Mouse (Mus musculus) lung, embryonic 15.5 days (tissue): Measurements from ENCODE around the gene Amz1. TPM values are rescaled to one million over a fixed set of nuclear protein-coding genes. Genes with fewer than 3 reads are reported as not detected.

Source experiments
- ATAC-seq: fragments of 200-750 bp; cut with Nextera tagmentation; 2 replicates; pipeline ENCODE4 v1.8.0; 2017; ENCODE audit warnings: moderate number of reproducible peaks, borderline replicate concordance; ENCODE audit not compliant: low FRiP score, low TSS enrichment; ENCODE audit errors: extremely low read depth
- H3K27ac ChIP-seq: fragments of 300-500 bp; sonication (generic); 2 replicates; pipeline ENCODE4 v1.5.1; 2015; ENCODE audit warnings: moderate library complexity, mild to moderate bottlenecking, inconsistent platforms
- H3K27me3 ChIP-seq: fragments of 300-500 bp; sonication (generic); 2 replicates; pipeline ENCODE4 v1.6.1; 2015; ENCODE audit warnings: inconsistent platforms
- H3K36me3 ChIP-seq: fragments of 300-500 bp; sonication (generic); 2 replicates; pipeline ENCODE4 v1.6.1; 2015; ENCODE audit warnings: inconsistent platforms
- H3K4me1 ChIP-seq: fragments of 300-500 bp; sonication (generic); 2 replicates; pipeline ENCODE4 v1.6.1; 2015; ENCODE audit warnings: inconsistent platforms
- H3K4me2 ChIP-seq: fragments of 300-500 bp; sonication (generic); 2 replicates; pipeline ENCODE4 v1.6.1; 2015; ENCODE audit warnings: inconsistent platforms, mild to moderate bottlenecking, moderate library complexity
- H3K4me3 ChIP-seq: fragments of 300-500 bp; sonication (generic); 2 replicates; pipeline ENCODE4 v1.5.1; 2015; ENCODE audit warnings: mild to moderate bottlenecking, inconsistent platforms
- H3K9ac ChIP-seq: fragments of 300-500 bp; sonication (generic); 2 replicates; pipeline ENCODE4 v1.6.1; 2015; ENCODE audit warnings: inconsistent platforms
- H3K9me3 ChIP-seq: fragments of 300-500 bp; sonication (generic); 2 replicates; pipeline ENCODE4 v1.6.1; 2016; ENCODE audit warnings: inconsistent platforms
- WGBS: fragments of 180-500 bp; shearing (Covaris S2); methylation state at CpG from one replicate; pipeline ENCODE4 v1.1.7; 2015; 5-methylcytosine and 5-hydroxymethylcytosine counted together
- polyA plus RNA-seq: library from polyadenylated mRNA; unstranded; fragments of >200 nt; fragmentation: Nextera tagmentation; extraction: Ambion mirVana; gene quantifications from 2 replicates; pipeline ENCODE4 v1.2.1, GENCODE M21; 2015

Amz1 gene
- polyA plus RNA-seq, 1 experiment from 2014 or later = 1.3 TPM

- no peak overlapping the region for H3K9ac ChIP-seq
- no peak overlapping the region for H3K27ac ChIP-seq
- H3K4me2 ChIP-seq = no peak overlapping the region
- no peaks in the 10 kb centered on the region for H3K27me3 ChIP-seq
- WGBS = 75% methylated on average over 17 of the region's 17 CpGs
- ATAC-seq = no peak
- H3K4me3 ChIP-seq = no peak overlapping the region
- H3K9me3 ChIP-seq = no peaks in the 10 kb centered on the region
- H3K36me3 ChIP-seq = no peaks in the 10 kb centered on the region
- H3K4me1 ChIP-seq = no peaks in the 10 kb centered on the region
Measured at GRCm38 (mm10) chr5:140726946-140727740, 3.2 kb downstream of the Amz1 start.

- no peak for ATAC-seq
- Histone ChIP-seq H3K36me3 (no peaks in the 10 kb centered on the region), H3K27me3 (peaks cover 17% of the 10 kb centered on the region), H3K4me2 (no peak overlapping the region), H3K4me3 (no peak overlapping the region), H3K27ac (no peak overlapping the region), H3K4me1 (peaks cover 6% of the 10 kb centered on the region), H3K9ac (no peak overlapping the region), H3K9me3 (no peaks in the 10 kb centered on the region)
- WGBS = 80% methylated on average over 11 of the region's 11 CpGs
Measured at GRCm38 (mm10) chr5:140731040-140731797, 7.3 kb downstream of the Amz1 start.

- Histone ChIP-seq H3K9me3 (no peaks in the 10 kb centered on the region), H3K9ac (no peak overlapping the region), H3K36me3 (no peaks in the 10 kb centered on the region), H3K4me2 (no peak overlapping the region), H3K4me3 (no peak overlapping the region), H3K27ac (no peak overlapping the region), H3K4me1 (peaks cover 6% of the 10 kb centered on the region), H3K27me3 (peaks cover 27% of the 10 kb centered on the region)
- WGBS = 64% methylated on average over 4 of the region's 4 CpGs
- ATAC-seq = no peak
Measured at GRCm38 (mm10) chr5:140732195-140732594, 8.3 kb downstream of the Amz1 start.

- Histone ChIP-seq H3K27ac (0 out of 2 replicates have a peak overlapping the region, but pooled peaks have one; percentile 11), H3K27me3 (peaks cover 27% of the 10 kb centered on the region), H3K36me3 (no peaks in the 10 kb centered on the region), H3K9me3 (no peaks in the 10 kb centered on the region), H3K4me2 (no peak overlapping the region), H3K4me3 (no peak overlapping the region), H3K9ac (no peak overlapping the region), H3K4me1 (peaks cover 6% of the 10 kb centered on the region)
- WGBS = 49% methylated on average over 3 of the region's 3 CpGs
- ATAC-seq = no peak
Measured at GRCm38 (mm10) chr5:140733336-140733735, 9.4 kb downstream of the Amz1 start.

- H3K36me3 ChIP-seq = no peaks in the 10 kb centered on the region
- H3K9ac ChIP-seq = peak overlapping the region; percentile 11; the same call in 1 of the 2 replicates
- H3K27ac ChIP-seq = no peak overlapping the region
- ATAC-seq = peak; percentile 24; the same call in 1 of the 2 replicates
- H3K4me2 ChIP-seq = peak overlapping the region; percentile 65
- H3K9me3 ChIP-seq = no peaks in the 10 kb centered on the region
- 2% methylated on average over 18 of the region's 22 CpGs for WGBS
- H3K4me1 ChIP-seq = peaks cover 6% of the 10 kb centered on the region
- H3K27me3 ChIP-seq = peaks cover 27% of the 10 kb centered on the region
- H3K4me3 ChIP-seq = peak overlapping the region; percentile 29
Measured at GRCm38 (mm10) chr5:140735297-140735696, 11.4 kb downstream of the Amz1 start.

- H3K27ac ChIP-seq = no peak overlapping the region
- no peaks in the 10 kb centered on the region for H3K36me3 ChIP-seq
- 19% methylated on average over 11 of the region's 13 CpGs for WGBS
- H3K9ac ChIP-seq = no peak overlapping the region
- H3K4me2 ChIP-seq = peak overlapping the region; percentile 65
- no peak for ATAC-seq
- peaks cover 6% of the 10 kb centered on the region for H3K4me1 ChIP-seq
- H3K27me3 ChIP-seq = peaks cover 27% of the 10 kb centered on the region
- no peak overlapping the region for H3K4me3 ChIP-seq
- no peaks in the 10 kb centered on the region for H3K9me3 ChIP-seq
Measured at GRCm38 (mm10) chr5:140736166-140736565, 12.2 kb downstream of the Amz1 start.

- H3K4me1 ChIP-seq = peaks cover 6% of the 10 kb centered on the region
- H3K27me3 ChIP-seq = peaks cover 24% of the 10 kb centered on the region
- H3K36me3 ChIP-seq = no peaks in the 10 kb centered on the region
- no peak overlapping the region for H3K9ac ChIP-seq
- H3K4me2 ChIP-seq = no peak overlapping the region
- H3K27ac ChIP-seq = no peak overlapping the region
- H3K9me3 ChIP-seq = no peaks in the 10 kb centered on the region
- WGBS = 73% methylated on average over 12 of the region's 12 CpGs
- no peak for ATAC-seq
- H3K4me3 ChIP-seq = no peak overlapping the region
Measured at GRCm38 (mm10) chr5:140739813-140740212, 15.9 kb downstream of the Amz1 start.

- H3K4me2 ChIP-seq = no peak overlapping the region
- H3K9me3 ChIP-seq = no peaks in the 10 kb centered on the region
- no peak overlapping the region for H3K4me3 ChIP-seq
- no peak overlapping the region for H3K9ac ChIP-seq
- no peak overlapping the region for H3K27ac ChIP-seq
- no peak for ATAC-seq
- H3K27me3 ChIP-seq = peaks cover 12% of the 10 kb centered on the region; the same call in 1 of the 2 replicates
- 69% methylated on average over 11 of the region's 11 CpGs for WGBS
- H3K4me1 ChIP-seq = no peaks in the 10 kb centered on the region
- H3K36me3 ChIP-seq = no peaks in the 10 kb centered on the region
Measured at GRCm38 (mm10) chr5:140741040-140741439, 17.1 kb downstream of the Amz1 start.

- H3K4me3 ChIP-seq = no peak overlapping the region
- no peaks in the 10 kb centered on the region for H3K36me3 ChIP-seq
- peaks cover 4% of the 10 kb centered on the region; the same call in 1 of the 2 replicates for H3K27me3 ChIP-seq
- H3K9ac ChIP-seq = no peak overlapping the region
- ATAC-seq = no peak
- H3K27ac ChIP-seq = no peak overlapping the region
- H3K4me1 ChIP-seq = no peaks in the 10 kb centered on the region
- H3K4me2 ChIP-seq = no peak overlapping the region
- no peaks in the 10 kb centered on the region for H3K9me3 ChIP-seq
Measured at GRCm38 (mm10) chr5:140741877-140742276, 17.9 kb downstream of the Amz1 start.

GRCm38 (mm10) chr5:140743706-140744131, 19.8 kb downstream of the Amz1 start:
- Histone ChIP-seq H3K27ac (no peak overlapping the region), H3K9ac (no peak overlapping the region), H3K4me3 (no peak overlapping the region), H3K4me2 (no peak overlapping the region), H3K27me3 (no peaks in the 10 kb centered on the region), H3K36me3 (no peaks in the 10 kb centered on the region), H3K9me3 (no peaks in the 10 kb centered on the region), H3K4me1 (no peaks in the 10 kb centered on the region)
- 33% methylated on average over 12 of the region's 12 CpGs for WGBS
- 0 out of 2 replicates have a peak, but pooled peaks have one; percentile 13 for ATAC-seq

GRCm38 (mm10) chr5:140748425-140748824, 24.5 kb downstream of the Amz1 start:
- H3K9ac ChIP-seq = no peak overlapping the region
- H3K4me1 ChIP-seq = peaks cover 8% of the 10 kb centered on the region
- no peak overlapping the region for H3K4me3 ChIP-seq
- no peak overlapping the region for H3K27ac ChIP-seq
- H3K4me2 ChIP-seq = no peak overlapping the region
- no peaks in the 10 kb centered on the region for H3K27me3 ChIP-seq
- H3K9me3 ChIP-seq = 0 out of 2 replicates have a peak, but pooled peaks cover 3% of the 10 kb centered on the region
- no peak for ATAC-seq
- H3K36me3 ChIP-seq = no peaks in the 10 kb centered on the region
- WGBS = 76% methylated on average over 10 of the region's 10 CpGs
